Mouse (Mus musculus): Measurements from ENCODE around the gene Grin2d. TPM values are rescaled to one million over a fixed set of nuclear protein-coding genes. Genes with fewer than 3 reads are reported as not detected.
A peak's percentile ranks its signal among the peaks of the same experiment; 100 is the strongest.

Gene Grin2d
- polyA plus RNA-seq, 1 experiment from 2014 or later: 4.3 TPM

GRCm38 (mm10) chr7:45786136-45786578 lies 92.0 kb downstream of the Grin2d start:
- peak overlapping the region; percentile 90 for H3K4me3 ChIP-seq
- peak overlapping the region; percentile 96 for H3K9ac ChIP-seq
- H3K27ac ChIP-seq (replicated peaks): peak overlapping the region; percentile 97
- no peaks in the 10 kb centered on the region for H3K27me3 ChIP-seq
- peak; percentile 39 for ATAC-seq (ENCODE audit: low FRiP score, low read depth)
- H3K4me1 ChIP-seq (replicated peaks): peaks cover 22% of the 10 kb centered on the region
- H3K36me3 ChIP-seq: peaks cover 37% of the 10 kb centered on the region
- no peaks in the 10 kb centered on the region; the same call in 1 of the 2 replicates for H3K9me3 ChIP-seq
- WGBS: 0% methylated on average over 14 of the region's 14 CpGs
- H3K4me2 ChIP-seq: peak overlapping the region; percentile 64

- Histone ChIP-seq H3K4me2 (peak overlapping the region; percentile 64), H3K36me3 (peaks cover 31% of the 10 kb centered on the region), H3K9me3 (no peaks in the 10 kb centered on the region; the same call in 1 of the 2 replicates), H3K4me3 (peak overlapping the region; percentile 90), H3K27me3 (no peaks in the 10 kb centered on the region), H3K9ac (peak overlapping the region; percentile 96), H3K4me1 (replicated peaks) (peaks cover 22% of the 10 kb centered on the region), H3K27ac (replicated peaks) (peak overlapping the region; percentile 97)
- under 1% methylated on average over 39 of the region's 42 CpGs for WGBS
- ATAC-seq (ENCODE audit: low FRiP score, low read depth): peak; percentile 2; the same call in 1 of the 2 replicates
These were observed 92.6 kb downstream of the Grin2d start for GRCm38 (mm10) chr7:45785388-45786135.

GRCm38 (mm10) chr7:45784524-45785372 lies 93.4 kb downstream of the Grin2d start, which contains the start of gene Sult2b1:
Sult2b1 (minus strand) TSS chr7:45784669.
- Histone ChIP-seq H3K9me3 (no peaks in the 10 kb centered on the region; the same call in 1 of the 2 replicates), H3K36me3 (peaks cover 23% of the 10 kb centered on the region), H3K4me2 (peak within 1 kb of the TSS; percentile 64), H3K4me3 (peak within 1 kb of the TSS; percentile 90), H3K4me1 (replicated peaks) (peaks cover 22% of the 10 kb centered on the region), H3K27ac (replicated peaks) (peak within 1 kb of the TSS; percentile 97), H3K9ac (peak within 1 kb of the TSS; percentile 96), H3K27me3 (no peaks in the 10 kb centered on the region)
- WGBS: 9% methylated on average over 20 of the region's 20 CpGs
- peak; percentile 77 for ATAC-seq (ENCODE audit: low FRiP score, low read depth)

- peaks cover 12% of the 10 kb centered on the region for H3K36me3 ChIP-seq
- under 1% methylated on average over 38 of the region's 38 CpGs for WGBS
- peaks cover 26% of the 10 kb centered on the region for H3K4me1 ChIP-seq (replicated peaks)
These were observed 94.6 kb downstream of the Grin2d start, which contains the start of gene Lmtk3 for GRCm38 (mm10) chr7:45783511-45784091. Lmtk3 (plus strand) TSS chr7:45783738.

GRCm38 (mm10) chr7:45782271-45782670 lies 95.9 kb downstream of the Grin2d start:
- H3K9me3 ChIP-seq: no peaks in the 10 kb centered on the region
- ATAC-seq (ENCODE audit: low FRiP score, low read depth): no peak
- no peak overlapping the region for H3K27ac ChIP-seq (replicated peaks)
- H3K4me2 ChIP-seq: no peak overlapping the region
- 72% methylated on average over 4 of the region's 4 CpGs for WGBS
- peaks cover 14% of the 10 kb centered on the region for H3K4me1 ChIP-seq (replicated peaks)
- H3K36me3 ChIP-seq: no peaks in the 10 kb centered on the region
- H3K9ac ChIP-seq: no peak overlapping the region
- H3K4me3 ChIP-seq: no peak overlapping the region
- no peaks in the 10 kb centered on the region for H3K27me3 ChIP-seq

More at GRCm38 (mm10) chr7:45783511-45784091, 94.6 kb downstream of the Grin2d start, which contains the start of gene Lmtk3:
- Histone ChIP-seq H3K9ac (peak within 1 kb of the TSS; percentile 96), H3K27me3 (no peaks in the 10 kb centered on the region), H3K4me3 (peak within 1 kb of the TSS; percentile 90), H3K27ac (replicated peaks) (peak within 1 kb of the TSS; percentile 97), H3K9me3 (no peaks in the 10 kb centered on the region), H3K4me2 (peak within 1 kb of the TSS; percentile 64)
- peak; percentile 52 for ATAC-seq (ENCODE audit: low FRiP score, low read depth)

Other genes starting within 250 kb of the Grin2d start
- 4.0 and 5.2 TPM in 2 replicates for gene Mamstr, start 238.4 kb downstream of the Grin2d start, polyA plus RNA-seq (2015; fragmentation: Nextera tagmentation; extraction: Ambion mirVana)
- gene Fut2, start 212.0 kb downstream of the Grin2d start, polyA plus RNA-seq (2015; fragmentation: Nextera tagmentation; extraction: Ambion mirVana): 0.05 and 0.32 TPM in 2 replicates
- 1.4 and 1.6 TPM in 2 replicates for gene Ntn5, start 194.4 kb downstream of the Grin2d start, polyA plus RNA-seq (2015; fragmentation: Nextera tagmentation; extraction: Ambion mirVana)
- gene Sec1, start 184.0 kb downstream of the Grin2d start, polyA plus RNA-seq (2015; fragmentation: Nextera tagmentation; extraction: Ambion mirVana): 0.35 and 0.89 TPM in 2 replicates
- gene Car11, start 178.5 kb downstream of the Grin2d start, polyA plus RNA-seq (2015; fragmentation: Nextera tagmentation; extraction: Ambion mirVana): 58.6 and 67.3 TPM in 2 replicates
- gene Dbp, start 173.3 kb downstream of the Grin2d start, polyA plus RNA-seq (2015; fragmentation: Nextera tagmentation; extraction: Ambion mirVana): 2.9 and 4.1 TPM in 2 replicates
- gene Rpl18, start 162.9 kb downstream of the Grin2d start, polyA plus RNA-seq (2015; fragmentation: Nextera tagmentation; extraction: Ambion mirVana): 528 and 575 TPM in 2 replicates
- 24.4 and 26.9 TPM in 2 replicates for gene Sphk2, start 160.4 kb downstream of the Grin2d start, polyA plus RNA-seq (2015; fragmentation: Nextera tagmentation; extraction: Ambion mirVana)
- 0.38 and 0.57 TPM in 2 replicates for gene Fam83e, start 157.2 kb downstream of the Grin2d start, polyA plus RNA-seq (2015; fragmentation: Nextera tagmentation; extraction: Ambion mirVana)
- not detected in 2 replicates for gene Spaca4, start 152.6 kb downstream of the Grin2d start, polyA plus RNA-seq (2015; fragmentation: Nextera tagmentation; extraction: Ambion mirVana)
- gene Lmtk3, start 94.6 kb downstream of the Grin2d start, polyA plus RNA-seq (2015; fragmentation: Nextera tagmentation; extraction: Ambion mirVana): 20.1 and 24.8 TPM in 2 replicates
- gene Sult2b1, start 93.7 kb downstream of the Grin2d start, polyA plus RNA-seq (2015; fragmentation: Nextera tagmentation; extraction: Ambion mirVana): 6.3 TPM in 2 replicates
- gene Cyth2, start 63.8 kb downstream of the Grin2d start, polyA plus RNA-seq (2015; fragmentation: Nextera tagmentation; extraction: Ambion mirVana): 271 and 286 TPM in 2 replicates
- 1.1 and 1.6 TPM in 2 replicates for gene Kcnj14, start 53.6 kb downstream of the Grin2d start, polyA plus RNA-seq (2015; fragmentation: Nextera tagmentation; extraction: Ambion mirVana)
- gene Grwd1, start 47.4 kb downstream of the Grin2d start, polyA plus RNA-seq (2015; fragmentation: Nextera tagmentation; extraction: Ambion mirVana): 41.8 and 43.1 TPM in 2 replicates
- gene Kdelr1, start 5.6 kb downstream of the Grin2d start, polyA plus RNA-seq (2015; fragmentation: Nextera tagmentation; extraction: Ambion mirVana): 56.4 and 61.0 TPM in 2 replicates
- gene Syngr4, start 18.3 kb upstream of the Grin2d start, polyA plus RNA-seq (2015; fragmentation: Nextera tagmentation; extraction: Ambion mirVana): 0.34 TPM in 1 of 2 replicates, not detected in the other
- 6.7 and 8.5 TPM in 2 replicates for gene Tmem143, start 18.6 kb upstream of the Grin2d start, polyA plus RNA-seq (2015; fragmentation: Nextera tagmentation; extraction: Ambion mirVana)
- gene Emp3, start 43.0 kb upstream of the Grin2d start, polyA plus RNA-seq (2015; fragmentation: Nextera tagmentation; extraction: Ambion mirVana): 34.1 and 43.6 TPM in 2 replicates
- 6.6 and 8.5 TPM in 2 replicates for gene Ccdc114, start 45.7 kb upstream of the Grin2d start, polyA plus RNA-seq (2015; fragmentation: Nextera tagmentation; extraction: Ambion mirVana)
- 0.52 and 0.82 TPM in 2 replicates for gene Abcc6, start 151.9 kb upstream of the Grin2d start, polyA plus RNA-seq (2015; fragmentation: Nextera tagmentation; extraction: Ambion mirVana)
- gene Nomo1, start 155.3 kb upstream of the Grin2d start, polyA plus RNA-seq (2015; fragmentation: Nextera tagmentation; extraction: Ambion mirVana): 45.8 and 47.0 TPM in 2 replicates
- 2.5 and 3.3 TPM in 2 replicates for gene Kcnj11, start 222.4 kb upstream of the Grin2d start, polyA plus RNA-seq (2015; fragmentation: Nextera tagmentation; extraction: Ambion mirVana)